ENCODE assay signal across 28 mouse cellular contexts in genomic region chr6:95535191-95535590, GRCm38 (mm10).
DNase-seq lines count a peak whose midpoint lies in the region; ATAC-seq and TF ChIP-seq lines count a peak whose summit lies in the region.
"Had no signal": no experiment of that assay in that cellular context is flagged by ENCODE, and none has a peak within 500 bp of the region (broad histone marks: within the 10 kb centered on the region; RNA-seq: fewer than 3 reads in every experiment).

No protein-coding gene starts in this region.

- H3K4me1 ChIP-seq in forebrain, embryonic 14.5 days (ENCODE audit: control insufficient read depth, insufficient read depth, low read length): no peaks in the 10 kb centered on the region
- no peaks in the 10 kb centered on the region for H3K4me1 ChIP-seq in forebrain, postnatal 0 days (ENCODE audit: insufficient read depth)
- H3K4me1 ChIP-seq in lung, embryonic 16.5 days (replicated peaks; ENCODE audit: control insufficient read depth, insufficient read depth, low read length): no peaks in the 10 kb centered on the region
- H3K4me1 ChIP-seq in lung, adult 2 months (ENCODE audit: control insufficient read depth, insufficient read depth, low read length): no peaks in the 10 kb centered on the region
- H3K4me1 ChIP-seq: embryonic facial prominence, embryonic 13.5 days; embryonic facial prominence, embryonic 15.5 days; forebrain, embryonic 10.5 days; forebrain, embryonic 12.5 days; forebrain, embryonic 15.5 days had no signal

- peak; percentile 31 for DNase-seq in forebrain, embryonic 14.5 days (ENCODE audit: low spot score)
- DNase-seq in forebrain, postnatal 0 days: no peak
- DNase-seq in lung, adult 2 months: no peak
- peak; percentile 19 for DNase-seq in retina, postnatal 1 day
- DNase-seq in retina, embryonic 14.5 days (ENCODE audit: low spot score): no peak
- DNase-seq: adrenal gland, adult 8-10 months; adrenal gland, postnatal 14 days; adrenal gland, postnatal 36 days; B cell, adult 2 months; cerebellum, adult 11 months; cerebellum, adult 18-20 months; cerebellum, adult 8-10 months; cerebellum, adult 9-11 months; cerebellum, postnatal 14 days; cerebellum, postnatal 36 days; embryo, embryonic 11 days had no signal

- H3K9me3 ChIP-seq in forebrain, embryonic 14.5 days (replicated peaks; ENCODE audit: control insufficient read depth, low read length): no peaks in the 10 kb centered on the region
- H3K9me3 ChIP-seq in forebrain, postnatal 0 days (ENCODE audit: low read length): no peaks in the 10 kb centered on the region
- no peaks in the 10 kb centered on the region for H3K9me3 ChIP-seq in lung, embryonic 16.5 days (ENCODE audit: control insufficient read depth, low read length)
- H3K9me3 ChIP-seq: embryonic facial prominence, embryonic 13.5 days; embryonic facial prominence, embryonic 15.5 days; forebrain, embryonic 10.5 days; forebrain, embryonic 12.5 days; forebrain, embryonic 15.5 days; G1E had no signal

- H3K4me2 ChIP-seq in forebrain, embryonic 14.5 days (ENCODE audit: low read length): no peak overlapping the region
- H3K4me2 ChIP-seq in forebrain, postnatal 0 days (ENCODE audit: low read depth): no peak overlapping the region
- no peak overlapping the region for H3K4me2 ChIP-seq in lung, embryonic 16.5 days (ENCODE audit: low read depth, low read length)
- H3K4me2 ChIP-seq: embryonic facial prominence, embryonic 13.5 days; embryonic facial prominence, embryonic 15.5 days; forebrain, embryonic 12.5 days; forebrain, embryonic 15.5 days had no signal

- ATAC-seq in forebrain, embryonic 14.5 days: no peak
- no peak for ATAC-seq in forebrain, postnatal 0 days
- peak; percentile 23; the same call in 1 of the 2 replicates for ATAC-seq in lung, embryonic 16.5 days (ENCODE audit: low read depth)
- ATAC-seq: activated CD4-positive, CD25-positive, alpha-beta regulatory T cell, adult 4 months; CD4-positive, CD25-positive, alpha-beta regulatory T cell, adult 4 months; forebrain, embryonic 15.5 days; Patski had no signal

- no peak overlapping the region for H3K9ac ChIP-seq in forebrain, embryonic 14.5 days (ENCODE audit: low read length)
- H3K9ac ChIP-seq in forebrain, postnatal 0 days: no peak overlapping the region
- no peak overlapping the region for H3K9ac ChIP-seq in lung, embryonic 16.5 days (ENCODE audit: low read length)
- H3K9ac ChIP-seq: embryonic facial prominence, embryonic 13.5 days; embryonic facial prominence, embryonic 15.5 days; forebrain, embryonic 12.5 days; forebrain, embryonic 15.5 days had no signal

- no peak for TF ChIP-seq POLR2A in lung, adult 2 months (IDR thresholded peaks at IDR 0.05; ENCODE audit: borderline replicate concordance, extremely low read depth, low read depth, low read length)

- H3K36me3 ChIP-seq in forebrain, embryonic 14.5 days (ENCODE audit: control insufficient read depth, insufficient read depth, low read length): no peaks in the 10 kb centered on the region
- no peaks in the 10 kb centered on the region for H3K36me3 ChIP-seq in forebrain, postnatal 0 days (ENCODE audit: insufficient read depth)
- H3K36me3 ChIP-seq in lung, embryonic 16.5 days (ENCODE audit: control insufficient read depth, insufficient read depth, low read length): no peaks in the 10 kb centered on the region
- H3K36me3 ChIP-seq: embryonic facial prominence, embryonic 13.5 days; embryonic facial prominence, embryonic 15.5 days; forebrain, embryonic 12.5 days; forebrain, embryonic 15.5 days had no signal

- H3K4me3 ChIP-seq in forebrain, embryonic 14.5 days (ENCODE audit: low read depth, low read length): no peak overlapping the region
- no peak overlapping the region for H3K4me3 ChIP-seq in forebrain, postnatal 0 days (ENCODE audit: low read depth, low read length)
- H3K4me3 ChIP-seq in lung, embryonic 16.5 days (ENCODE audit: low read length): no peak overlapping the region
- no peak overlapping the region for H3K4me3 ChIP-seq in lung, adult 2 months (replicated peaks; ENCODE audit: extremely low read depth, low read depth, low read length)
- H3K4me3 ChIP-seq: embryonic facial prominence, embryonic 13.5 days; embryonic facial prominence, embryonic 15.5 days; erythroblast, embryonic 14.5 days; forebrain, embryonic 10.5 days; forebrain, embryonic 12.5 days; forebrain, embryonic 15.5 days had no signal

- no peak for TF ChIP-seq CTCF in forebrain, postnatal 0 days (IDR thresholded peaks at IDR 0.05; ENCODE audit: low read depth)
- TF ChIP-seq CTCF in lung, adult 2 months (IDR thresholded peaks at IDR 0.05; ENCODE audit: insufficient read depth, low read length): no peak

- H3K27ac ChIP-seq in forebrain, embryonic 14.5 days (ENCODE audit: low read depth, low read length): no peak overlapping the region
- H3K27ac ChIP-seq in forebrain, postnatal 0 days (ENCODE audit: low read depth, low read length): no peak overlapping the region
- H3K27ac ChIP-seq in lung, embryonic 16.5 days (ENCODE audit: low read length): no peak overlapping the region
- H3K27ac ChIP-seq: embryonic facial prominence, embryonic 13.5 days; embryonic facial prominence, embryonic 15.5 days; forebrain, embryonic 10.5 days; forebrain, embryonic 12.5 days; forebrain, embryonic 15.5 days had no signal

- H3K27me3 ChIP-seq in forebrain, embryonic 14.5 days (replicated peaks; ENCODE audit: control insufficient read depth, insufficient read depth, low read length): no peaks in the 10 kb centered on the region
- H3K27me3 ChIP-seq in forebrain, postnatal 0 days (ENCODE audit: insufficient read depth, low read length): no peaks in the 10 kb centered on the region
- no peaks in the 10 kb centered on the region for H3K27me3 ChIP-seq in lung, embryonic 16.5 days (ENCODE audit: control insufficient read depth, insufficient read depth, low read depth, low read length)
- H3K27me3 ChIP-seq: CH12.LX; embryonic facial prominence, embryonic 13.5 days; embryonic facial prominence, embryonic 15.5 days; forebrain, embryonic 12.5 days; forebrain, embryonic 15.5 days; Patski had no signal

- 46% methylated on average over 3 of the region's 3 CpGs for WGBS in forebrain, embryonic 14.5 days
- 43% methylated on average over 3 of the region's 3 CpGs for WGBS in forebrain, postnatal 0 days
- WGBS in lung, embryonic 16.5 days: 61% methylated on average over 3 of the region's 3 CpGs
- WGBS in lung, adult 2 months: 62% methylated on average over 3 of the region's 3 CpGs

Comparison
In these comparisons a context has a peak if more than half of its experiments do, and no peak if none do; other contexts are left out.
1. DNase-seq: peak in forebrain, embryonic 14.5 days (single experiment) and retina, postnatal 1 day (single experiment); none in forebrain, postnatal 0 days (single experiment), lung, adult 2 months (single experiment) and retina, embryonic 14.5 days (single experiment).